In the genomic region with DNA sequence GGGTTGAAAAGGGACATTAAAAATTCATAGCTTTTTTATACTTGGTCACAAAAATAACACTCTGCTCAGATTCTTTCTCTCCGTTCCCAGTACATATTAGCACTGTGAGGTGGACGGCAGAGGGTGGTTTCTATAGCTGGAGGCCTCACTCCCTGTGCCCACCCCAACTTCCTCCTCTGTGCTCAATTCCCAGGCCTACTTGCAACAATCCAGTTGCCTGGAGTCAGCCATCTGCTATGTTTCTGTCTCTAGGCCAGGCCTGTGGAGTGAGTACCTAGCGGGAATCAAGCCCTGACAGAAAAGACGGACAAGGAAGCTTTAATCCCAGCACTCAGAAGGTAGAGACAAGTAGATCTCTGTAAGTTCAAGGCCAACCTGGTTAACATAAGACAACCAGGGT, we compare ENCODE assay signal across 10 mouse cellular contexts. TPM values are rescaled to one million over a fixed set of nuclear protein-coding genes. Genes with fewer than 3 reads are reported as not detected.
A peak's percentile ranks its signal among the peaks of the same experiment; 100 is the strongest.
DNase-seq lines count a peak whose midpoint lies in the region; ATAC-seq lines count a peak whose summit lies in the region.
"Had no signal": no experiment of that assay in that cellular context is flagged by ENCODE, and none has a peak within 500 bp of the region (broad histone marks: within the 10 kb centered on the region; RNA-seq: fewer than 3 reads in every experiment).

No protein-coding gene starts in this region.

- no peak overlapping the region for H3K9ac ChIP-seq in kidney, embryonic 16.5 days (replicated peaks; ENCODE audit: low read length)
- no peak overlapping the region for H3K9ac ChIP-seq in limb, embryonic 13.5 days

- no peaks in the 10 kb centered on the region for H3K9me3 ChIP-seq in kidney, embryonic 16.5 days (ENCODE audit: low read length)
- no peaks in the 10 kb centered on the region for H3K9me3 ChIP-seq in limb, embryonic 13.5 days
- H3K9me3 ChIP-seq: liver, embryonic 13.5 days had no signal

- no peak overlapping the region for H3K4me2 ChIP-seq in kidney, embryonic 16.5 days (replicated peaks; ENCODE audit: low read depth, low read length)
- H3K4me2 ChIP-seq in limb, embryonic 13.5 days (replicated peaks): no peak overlapping the region
- H3K4me2 ChIP-seq: liver, embryonic 13.5 days had no signal

- no peaks in the 10 kb centered on the region for H3K27me3 ChIP-seq in kidney, embryonic 16.5 days (ENCODE audit: insufficient read depth, low read length)
- no peaks in the 10 kb centered on the region for H3K27me3 ChIP-seq in limb, embryonic 13.5 days
- H3K27me3 ChIP-seq: liver, embryonic 13.5 days had no signal

- DNase-seq in cerebellum, postnatal 10 days: peak; percentile 42 to 57
- DNase-seq in kidney, adult 11 months: no peak
- no peak for DNase-seq in ovary, postnatal 36 days (ENCODE audit: low spot score)
- DNase-seq: B cell, adult 2 months; liver, embryonic 13.5 days had no signal

- H3K4me1 ChIP-seq in kidney, embryonic 16.5 days (ENCODE audit: insufficient read depth, low read length): peaks cover 78% of the 10 kb centered on the region
- H3K4me1 ChIP-seq in brown adipose tissue, adult 24 weeks (ENCODE audit: control insufficient read depth, insufficient read depth, insufficient read length, low read length): peaks cover 84% of the 10 kb centered on the region
- peaks cover 89% of the 10 kb centered on the region for H3K4me1 ChIP-seq in limb, embryonic 13.5 days

- no peak overlapping the region for H3K4me3 ChIP-seq in kidney, embryonic 16.5 days (ENCODE audit: low read length)
- no peak overlapping the region for H3K4me3 ChIP-seq in brown adipose tissue, adult 24 weeks (ENCODE audit: insufficient read depth, low read depth, low read length)
- H3K4me3 ChIP-seq in limb, embryonic 13.5 days: no peak overlapping the region
- H3K4me3 ChIP-seq: liver, embryonic 13.5 days had no signal

- H3K27ac ChIP-seq in kidney, embryonic 16.5 days (ENCODE audit: low read length): peak overlapping the region; percentile 95
- H3K27ac ChIP-seq in brown adipose tissue, adult 24 weeks (replicated peaks; ENCODE audit: low read depth, low read length): peak overlapping the region; percentile 96
- H3K27ac ChIP-seq in limb, embryonic 13.5 days: peak overlapping the region; percentile 96

- WGBS in kidney, embryonic 16.5 days: 62% methylated on average over 4 of the region's 4 CpGs
- 49% methylated on average over 4 of the region's 4 CpGs for WGBS in limb, embryonic 13.5 days

- no peak for ATAC-seq in cerebellum, adult (ENCODE audit: insufficient number of reproducible peaks, low FRiP score, low TSS enrichment)
- no peak for ATAC-seq in kidney, embryonic 16.5 days (ENCODE audit: low FRiP score, low TSS enrichment)
- ATAC-seq in limb, embryonic 13.5 days (ENCODE audit: low FRiP score, low read depth): no peak
- ATAC-seq in erythroblast, adult 5-6 weeks (replicated peaks; ENCODE audit: low FRiP score, poor library complexity, severe bottlenecking): no peak

- H3K36me3 ChIP-seq in kidney, embryonic 16.5 days (ENCODE audit: insufficient read depth, low read length): peaks cover 17% of the 10 kb centered on the region
- H3K36me3 ChIP-seq in limb, embryonic 13.5 days: peaks cover 22% of the 10 kb centered on the region

RNA-seq across cellular contexts. Expression of a gene that starts 39.5 kb away (rescaled TPM):
- 360 and 374 TPM in 2 replicates for polyA plus RNA-seq in kidney, embryonic 16.5 days (2015; fragmentation: Nextera tagmentation; extraction: Ambion mirVana)
- polyA plus RNA-seq in brown adipose tissue, adult 24 weeks (2012; ENCODE audit: insufficient read depth, insufficient read length, missing spikeins): 122 and 135 TPM in 2 replicates
- polyA plus RNA-seq in limb, embryonic 13.5 days (2015; fragmentation: Nextera tagmentation; extraction: Ambion mirVana): 270 and 300 TPM in 2 replicates
- total RNA-seq in erythroblast, adult 5-6 weeks (2015; ENCODE audit: low replicate concordance): 42.0 and 55.3 TPM in 2 replicates
- total RNA-seq in erythroblast, adult 5-6 weeks (2017; ENCODE audit: low replicate concordance): 45.1 and 45.4 TPM in 2 replicates

RNA-seq across cellular contexts. Expression of a gene that starts 41.4 kb away (rescaled TPM):
- 0.59 and 0.74 TPM in 2 replicates for polyA plus RNA-seq in kidney, embryonic 16.5 days (2015; fragmentation: Nextera tagmentation; extraction: Ambion mirVana)
- polyA plus RNA-seq in brown adipose tissue, adult 24 weeks (2012; ENCODE audit: insufficient read depth, insufficient read length, missing spikeins): 0.63 and 0.71 TPM in 2 replicates
- 0.94 and 0.97 TPM in 2 replicates for polyA plus RNA-seq in limb, embryonic 13.5 days (2015; fragmentation: Nextera tagmentation; extraction: Ambion mirVana)
- not detected in 2 replicates for total RNA-seq in erythroblast, adult 5-6 weeks (2015; ENCODE audit: low replicate concordance)
- total RNA-seq in erythroblast, adult 5-6 weeks (2017; ENCODE audit: low replicate concordance): 0.26 and 0.42 TPM in 2 replicates

RNA-seq across cellular contexts. Expression of a gene that starts 59.0 kb away (rescaled TPM):
- 1.3 and 2.3 TPM in 2 replicates for polyA plus RNA-seq in kidney, embryonic 16.5 days (2015; fragmentation: Nextera tagmentation; extraction: Ambion mirVana)
- polyA plus RNA-seq in brown adipose tissue, adult 24 weeks (2012; ENCODE audit: insufficient read depth, insufficient read length, missing spikeins): 2.3 TPM in 1 of 2 replicates, not detected in the other
- polyA plus RNA-seq in limb, embryonic 13.5 days (2015; fragmentation: Nextera tagmentation; extraction: Ambion mirVana): 7.6 and 10.3 TPM in 2 replicates
- total RNA-seq in erythroblast, adult 5-6 weeks (2015; ENCODE audit: low replicate concordance): not detected in 2 replicates
- total RNA-seq in erythroblast, adult 5-6 weeks (2017; ENCODE audit: low replicate concordance): not detected in 2 replicates

RNA-seq across cellular contexts. Expression of a gene that starts 59.1 kb away (rescaled TPM):
- polyA plus RNA-seq in kidney, embryonic 16.5 days (2015; fragmentation: Nextera tagmentation; extraction: Ambion mirVana): 406 and 407 TPM in 2 replicates
- 165 and 216 TPM in 2 replicates for polyA plus RNA-seq in brown adipose tissue, adult 24 weeks (2012; ENCODE audit: insufficient read depth, insufficient read length, missing spikeins)
- polyA plus RNA-seq in limb, embryonic 13.5 days (2015; fragmentation: Nextera tagmentation; extraction: Ambion mirVana): 422 and 454 TPM in 2 replicates
- 50.7 and 81.1 TPM in 2 replicates for total RNA-seq in erythroblast, adult 5-6 weeks (2015; ENCODE audit: low replicate concordance)
- total RNA-seq in erythroblast, adult 5-6 weeks (2017; ENCODE audit: low replicate concordance): 115 and 133 TPM in 2 replicates

RNA-seq across cellular contexts. Expression of a gene that starts 59.2 kb away (rescaled TPM):
- polyA plus RNA-seq in kidney, embryonic 16.5 days (2015; fragmentation: Nextera tagmentation; extraction: Ambion mirVana): 9.7 and 10.1 TPM in 2 replicates
- 0.63 and 1.4 TPM in 2 replicates for polyA plus RNA-seq in brown adipose tissue, adult 24 weeks (2012; ENCODE audit: insufficient read depth, insufficient read length, missing spikeins)
- polyA plus RNA-seq in limb, embryonic 13.5 days (2015; fragmentation: Nextera tagmentation; extraction: Ambion mirVana): 9.5 and 10.0 TPM in 2 replicates
- total RNA-seq in erythroblast, adult 5-6 weeks (2015; ENCODE audit: low replicate concordance): 5.6 and 6.7 TPM in 2 replicates
- total RNA-seq in erythroblast, adult 5-6 weeks (2017; ENCODE audit: low replicate concordance): 11.3 and 11.8 TPM in 2 replicates

Comparison
In these comparisons a context has a peak if more than half of its experiments do, and no peak if none do; other contexts are left out.
1. DNase-seq: peak in cerebellum, postnatal 10 days (2 of 2); none in kidney, adult 11 months (single experiment) and ovary, postnatal 36 days (single experiment).
2. Peak in every context shown above with its lines, with median percentiles within 50 percentile points of each other: H3K27ac ChIP-seq.